Mouse (Mus musculus): Measurements from ENCODE around the gene Car14.
"Not testable (repeated sequence)": the region's sequence is repeated elsewhere in the genome, so short reads cannot be mapped to it uniquely, and the experiment has no call there.

The Car14 gene

GRCm38 (mm10) chr3:95891211-95892065 lies 13.1 kb downstream of the Car14 start, which contains the start of gene BC028528:
TSS of gene BC028528 (minus strand) at chr3:95892005.
- DNase-seq, result no peak

GRCm38 (mm10) chr3:95889664-95890063 lies 14.8 kb downstream of the Car14 start:
- DNase-seq, result no peak

- no peak for DNase-seq
Observed at GRCm38 (mm10) chr3:95887596-95887995, 16.9 kb downstream of the Car14 start.

GRCm38 (mm10) chr3:95884400-95884799 lies 20.1 kb downstream of the Car14 start:
- no peak for DNase-seq

- DNase-seq, result peak; percentile 49 to 77
Observed at GRCm38 (mm10) chr3:95882816-95883425, 21.6 kb downstream of the Car14 start.

- DNase-seq, result peak; percentile 94 to 95
Observed at GRCm38 (mm10) chr3:95881979-95882815, 22.3 kb downstream of the Car14 start, which contains the start of gene Ciart. TSS of gene Ciart (minus strand) at chr3:95882251.

- DNase-seq, result no peak
Observed at GRCm38 (mm10) chr3:95879063-95879462, 25.4 kb downstream of the Car14 start.

GRCm38 (mm10) chr3:95872048-95872447 lies 32.4 kb downstream of the Car14 start:
- DNase-seq, result peak in 1 of 2 experiments; percentile 30

GRCm38 (mm10) chr3:95871392-95871867 lies 33.1 kb downstream of the Car14 start, which contains the start of gene Mrps21:
TSS of gene Mrps21 (minus strand) at chr3:95871519.
- DNase-seq, result peak; percentile 89 to 92

GRCm38 (mm10) chr3:95870976-95871375 lies 33.5 kb downstream of the Car14 start:
- no peak for DNase-seq

- DNase-seq, result no peak
Observed at GRCm38 (mm10) chr3:95867408-95867807, 37.1 kb downstream of the Car14 start.

- no peak for DNase-seq
Observed at GRCm38 (mm10) chr3:95866071-95866470, 38.4 kb downstream of the Car14 start.

GRCm38 (mm10) chr3:95865571-95865970 lies 38.9 kb downstream of the Car14 start:
- no peak for DNase-seq

- peak in 1 of 2 experiments; percentile 16 for DNase-seq
Observed at GRCm38 (mm10) chr3:95865050-95865449, 39.4 kb downstream of the Car14 start.

- no peak for DNase-seq
Observed at GRCm38 (mm10) chr3:95863578-95863977, 40.9 kb downstream of the Car14 start.

- DNase-seq, result peak; percentile 29 to 68
Observed at GRCm38 (mm10) chr3:95861796-95862195, 42.7 kb downstream of the Car14 start.

- DNase-seq, result peak in 1 of 2 experiments; percentile 31
Observed at GRCm38 (mm10) chr3:95861216-95861615, 43.3 kb downstream of the Car14 start.

GRCm38 (mm10) chr3:95860323-95860722 lies 44.2 kb downstream of the Car14 start:
- no peak for DNase-seq

- not testable (repeated sequence) for DNase-seq
Observed at GRCm38 (mm10) chr3:95858278-95858677, 46.2 kb downstream of the Car14 start.

GRCm38 (mm10) chr3:95857050-95857449 lies 47.4 kb downstream of the Car14 start:
- not testable (repeated sequence) for DNase-seq

GRCm38 (mm10) chr3:95856115-95856514 lies 48.4 kb downstream of the Car14 start:
- no peak for DNase-seq

- DNase-seq, result peak; percentile 94 to 96
Observed at GRCm38 (mm10) chr3:95855502-95856089, 48.9 kb downstream of the Car14 start, which contains the start of gene Prpf3. TSS of gene Prpf3 (minus strand) at chr3:95855885.
